Mouse (Mus musculus) stomach, embryonic 15.5 days (tissue): ENCODE measurements at regions not wholly inside any gene's neighbourhood (a gene's known extent, or its start where the extent isn't known, plus 50 kb on each side); places are given as distances from the start of the nearest gene placed in this dataset.
A peak's percentile ranks its signal among the peaks of the same experiment; 100 is the strongest.

Experiments used
- ATAC-seq: fragments of 200-750 bp; cut with Nextera tagmentation; 2 replicates; pipeline ENCODE4 v1.8.0; 2017; ENCODE audit warnings: low read depth, moderate number of reproducible peaks, moderate TSS enrichment; ENCODE audit not compliant: insufficient read depth, low FRiP score
- H3K27ac ChIP-seq: fragments of 300-500 bp; sonication (generic); 2 replicates; pipeline ENCODE4 v1.5.1; 2015; ENCODE audit warnings: mild to moderate bottlenecking, inconsistent platforms
- H3K27me3 ChIP-seq: fragments of 300-500 bp; sonication (generic); replicated peaks from 2 replicates; pipeline ENCODE4 v1.6.1; 2015; ENCODE audit warnings: inconsistent platforms
- H3K36me3 ChIP-seq: fragments of 300-500 bp; sonication (generic); 2 replicates; pipeline ENCODE4 v1.6.1; 2015; ENCODE audit warnings: inconsistent platforms
- H3K4me1 ChIP-seq: fragments of 300-500 bp; sonication (generic); 2 replicates; pipeline ENCODE4 v1.6.1; 2015; ENCODE audit warnings: inconsistent platforms
- H3K4me2 ChIP-seq: fragments of 300-500 bp; sonication (generic); 2 replicates; pipeline ENCODE4 v1.6.1; 2015; ENCODE audit warnings: mild to moderate bottlenecking, inconsistent platforms
- H3K4me3 ChIP-seq: fragments of 300-500 bp; sonication (generic); replicated peaks from 2 replicates; pipeline ENCODE4 v1.5.1; 2015; ENCODE audit warnings: inconsistent platforms
- H3K9ac ChIP-seq: fragments of 300-500 bp; sonication (generic); 2 replicates; pipeline ENCODE4 v1.6.1; 2015; ENCODE audit warnings: inconsistent platforms
- H3K9me3 ChIP-seq: fragments of 300-500 bp; sonication (generic); 2 replicates; pipeline ENCODE4 v1.6.1; 2016; ENCODE audit warnings: inconsistent platforms
- WGBS: fragments of 180-500 bp; shearing (Covaris S2); methylation state at CpG from one replicate; pipeline ENCODE4 v1.1.7; 2015; 5-methylcytosine and 5-hydroxymethylcytosine counted together

DNA sequence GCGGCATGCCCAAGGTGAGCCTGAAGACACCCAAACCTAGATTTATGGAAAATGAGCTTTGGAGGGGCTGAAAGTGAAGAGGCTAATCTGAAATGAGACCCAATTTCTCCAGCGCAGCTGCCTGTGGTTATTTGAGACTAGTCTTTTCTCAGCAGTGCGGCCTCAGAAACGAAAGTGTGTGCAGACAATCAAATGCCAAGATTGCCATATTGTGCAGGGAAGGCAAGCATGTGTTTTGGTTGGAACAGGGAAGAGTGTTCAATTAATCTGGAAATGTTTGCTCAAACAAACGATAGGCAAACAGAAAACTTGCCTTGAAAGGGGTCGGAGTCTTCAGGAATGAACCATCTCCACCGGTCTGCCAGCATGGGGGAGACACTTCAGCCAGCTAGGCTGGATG is 178.2 kb upstream of the Mast4 start:
- Histone ChIP-seq H3K27me3 (no peaks in the 10 kb centered on the region), H3K4me3 (no peak overlapping the region), H3K9me3 (no peaks in the 10 kb centered on the region), H3K27ac (no peak overlapping the region), H3K4me1 (no peaks in the 10 kb centered on the region), H3K4me2 (no peak overlapping the region), H3K9ac (no peak overlapping the region), H3K36me3 (no peaks in the 10 kb centered on the region)
- ATAC-seq: no peak
- WGBS: 72% methylated on average over 7 of the region's 7 CpGs

DNA sequence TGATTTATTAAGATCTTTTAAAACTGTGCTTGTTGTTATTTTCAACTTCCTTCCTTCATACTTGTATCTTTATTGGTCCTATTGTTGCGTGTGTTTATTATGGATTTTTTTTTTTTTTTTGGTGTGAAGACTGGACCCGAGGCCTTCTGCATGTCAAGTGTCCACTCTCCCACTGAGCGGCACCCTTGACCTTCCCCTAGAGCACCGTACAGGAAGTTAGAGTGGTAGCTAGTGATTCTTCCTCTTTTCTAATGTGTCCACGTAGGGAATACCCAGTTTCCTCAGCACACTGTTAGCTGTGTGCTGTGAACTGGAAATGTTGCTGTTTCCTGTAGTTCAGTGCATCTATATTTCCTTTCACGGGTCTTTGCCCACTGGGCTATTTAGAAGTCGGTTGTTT is 170.7 kb upstream of the Mast4 start:
- no peak for ATAC-seq

DNA sequence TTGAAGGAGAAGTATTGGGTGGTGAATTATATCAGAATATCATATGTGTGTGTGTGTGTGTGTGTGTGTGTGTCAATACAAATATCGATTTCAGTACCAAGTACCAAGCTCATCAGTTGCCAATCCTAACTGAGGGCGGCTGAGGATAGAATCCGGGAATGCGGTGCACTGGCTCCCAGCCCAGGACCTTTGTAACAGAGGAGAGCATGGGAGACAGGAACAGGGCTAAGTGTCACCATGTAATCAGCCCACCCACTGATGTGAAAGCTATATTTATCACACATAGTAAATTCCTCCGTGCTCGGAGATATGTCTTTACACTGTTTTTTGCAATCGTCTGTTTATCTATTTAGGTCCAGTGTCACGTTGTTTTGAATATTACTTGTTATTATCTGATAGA is 165.1 kb upstream of the Mast4 start:
- Histone ChIP-seq H3K9ac (no peak overlapping the region), H3K27ac (no peak overlapping the region), H3K27me3 (no peaks in the 10 kb centered on the region), H3K9me3 (no peaks in the 10 kb centered on the region), H3K4me2 (no peak overlapping the region), H3K4me1 (no peaks in the 10 kb centered on the region), H3K36me3 (no peaks in the 10 kb centered on the region), H3K4me3 (no peak overlapping the region)
- no peak for ATAC-seq
- WGBS: 70% methylated on average over 8 of the region's 8 CpGs

More for the DNA sequence above, 170.7 kb upstream of the Mast4 start:
- 75% methylated on average over 7 of the region's 7 CpGs for WGBS
- H3K4me1 ChIP-seq: no peaks in the 10 kb centered on the region
- H3K9me3 ChIP-seq: no peaks in the 10 kb centered on the region
- no peak overlapping the region for H3K9ac ChIP-seq
- H3K36me3 ChIP-seq: no peaks in the 10 kb centered on the region
- no peaks in the 10 kb centered on the region for H3K27me3 ChIP-seq
- H3K27ac ChIP-seq: no peak overlapping the region
- H3K4me2 ChIP-seq: no peak overlapping the region
- H3K4me3 ChIP-seq: no peak overlapping the region

DNA sequence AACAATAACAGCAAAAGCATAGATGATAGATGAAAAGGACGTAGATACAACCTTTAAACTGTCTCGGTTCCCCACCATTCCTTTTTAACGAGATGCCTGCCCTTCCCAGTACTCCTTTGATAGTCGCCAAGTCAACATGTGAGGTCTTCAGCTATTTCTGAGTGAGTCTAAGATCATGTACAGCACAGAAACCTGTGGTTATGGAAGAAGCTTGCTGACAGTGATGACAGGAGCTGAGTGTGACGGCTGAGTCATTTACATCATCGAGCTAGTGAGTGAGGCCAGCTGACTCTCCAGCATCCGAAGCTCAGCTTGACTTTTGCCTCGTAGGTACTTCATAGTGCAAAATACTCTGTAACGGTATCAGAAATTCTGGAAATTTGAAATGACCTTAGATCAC is 160.1 kb upstream of the Mast4 start:
- Histone ChIP-seq H3K9me3 (no peaks in the 10 kb centered on the region), H3K4me2 (no peak overlapping the region), H3K27me3 (no peaks in the 10 kb centered on the region), H3K4me3 (no peak overlapping the region), H3K36me3 (no peaks in the 10 kb centered on the region), H3K4me1 (no peaks in the 10 kb centered on the region), H3K9ac (no peak overlapping the region), H3K27ac (no peak overlapping the region)
- ATAC-seq: no peak
- 70% methylated on average over 9 of the region's 9 CpGs for WGBS

DNA sequence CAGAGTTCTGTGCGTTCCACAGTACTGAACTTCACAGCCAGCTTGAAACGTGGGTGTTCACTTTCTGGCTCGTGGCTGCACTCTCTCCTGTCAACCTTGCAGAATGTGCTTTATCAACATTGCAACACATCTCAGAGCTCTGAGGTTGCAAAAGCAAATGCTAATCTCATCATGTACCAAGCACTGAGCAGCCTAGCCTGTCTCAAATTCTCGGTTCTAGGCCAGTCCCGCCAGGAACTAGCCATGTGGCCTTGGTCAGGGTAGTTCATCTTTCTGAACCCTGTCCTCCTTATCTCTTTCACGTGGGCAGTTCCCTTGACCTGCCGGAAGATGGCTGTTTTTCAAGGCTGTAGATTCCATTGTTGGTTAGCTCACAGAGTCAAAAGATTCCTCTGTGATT is 159.3 kb upstream of the Mast4 start:
- H3K9ac ChIP-seq: no peak overlapping the region
- 41% methylated on average over 7 of the region's 7 CpGs for WGBS
- H3K9me3 ChIP-seq: no peaks in the 10 kb centered on the region
- ATAC-seq: peak; percentile 39; the same call in 1 of the 2 replicates
- no peak overlapping the region for H3K4me2 ChIP-seq
- no peaks in the 10 kb centered on the region for H3K27me3 ChIP-seq
- H3K27ac ChIP-seq: no peak overlapping the region
- no peaks in the 10 kb centered on the region for H3K36me3 ChIP-seq
- H3K4me1 ChIP-seq: no peaks in the 10 kb centered on the region
- H3K4me3 ChIP-seq: no peak overlapping the region

DNA sequence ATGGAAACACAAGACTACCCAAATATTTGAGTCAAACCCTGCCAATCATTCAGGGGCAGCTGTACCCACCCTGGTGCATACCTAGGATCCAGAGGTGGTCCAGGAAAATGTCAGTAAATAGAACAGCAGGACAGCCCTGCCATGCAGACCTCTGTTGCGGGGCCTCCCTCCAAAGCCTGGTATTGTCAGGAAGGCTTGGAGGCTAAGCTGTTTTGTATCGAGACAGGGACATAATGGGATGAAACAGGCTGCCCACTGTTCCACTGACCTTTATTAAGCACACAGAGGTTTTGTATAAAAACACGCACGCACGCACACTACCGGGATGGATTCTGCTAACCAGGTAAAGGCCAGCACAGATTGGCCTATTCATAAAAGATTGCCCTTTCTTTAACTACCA is 155.8 kb upstream of the Mast4 start:
- WGBS: 77% methylated on average over 6 of the region's 6 CpGs
- Histone ChIP-seq H3K27me3 (no peaks in the 10 kb centered on the region), H3K27ac (no peak overlapping the region), H3K4me1 (no peaks in the 10 kb centered on the region), H3K4me2 (no peak overlapping the region), H3K36me3 (no peaks in the 10 kb centered on the region), H3K4me3 (no peak overlapping the region), H3K9ac (no peak overlapping the region), H3K9me3 (no peaks in the 10 kb centered on the region)
- no peak for ATAC-seq

DNA sequence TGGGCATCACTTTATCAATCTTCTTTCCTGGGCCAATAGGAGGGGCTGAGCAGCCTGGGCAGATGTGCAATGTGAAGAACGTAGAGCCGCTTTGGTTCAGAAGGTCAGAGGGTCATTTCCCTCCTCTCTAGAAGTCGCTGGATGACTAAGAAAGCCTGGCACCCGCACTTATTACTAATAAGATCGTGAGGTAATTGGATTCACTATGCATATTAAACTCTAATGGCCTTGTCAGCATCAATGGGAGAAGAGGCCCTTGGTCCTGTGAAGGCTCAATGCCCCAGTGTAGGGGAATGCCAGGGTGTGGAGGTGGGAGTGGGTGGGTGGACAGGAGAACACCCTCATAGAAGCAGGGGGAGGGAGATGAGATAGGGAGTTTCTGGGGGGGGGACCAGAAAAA is 149.8 kb upstream of the Mast4 start:
- no peak overlapping the region for H3K9ac ChIP-seq
- WGBS: 50% methylated on average over 5 of the region's 5 CpGs
- H3K4me2 ChIP-seq: no peak overlapping the region
- no peak overlapping the region for H3K27ac ChIP-seq
- no peak overlapping the region for H3K4me3 ChIP-seq
- H3K36me3 ChIP-seq: no peaks in the 10 kb centered on the region
- H3K9me3 ChIP-seq: no peaks in the 10 kb centered on the region
- ATAC-seq: no peak
- H3K27me3 ChIP-seq: no peaks in the 10 kb centered on the region
- no peaks in the 10 kb centered on the region for H3K4me1 ChIP-seq

DNA sequence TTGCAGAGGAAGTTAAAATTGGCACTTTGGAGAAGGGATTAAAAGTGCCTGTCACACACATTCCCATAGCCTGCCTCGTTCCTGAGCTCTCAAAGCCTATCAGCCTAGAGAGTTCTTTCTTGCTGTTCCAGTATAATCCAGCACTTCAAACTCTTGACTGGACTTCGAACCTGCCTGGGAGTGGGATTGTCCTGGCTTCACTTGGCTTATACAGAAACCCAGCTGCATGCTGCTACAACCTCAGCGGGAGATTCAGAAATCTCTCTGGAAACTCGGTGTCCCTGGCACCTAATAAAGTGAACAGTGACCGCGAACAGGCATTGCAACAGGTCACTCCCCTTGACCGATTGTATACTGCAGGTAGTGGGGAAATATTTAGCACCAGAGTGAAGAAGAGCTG is 149.1 kb upstream of the Mast4 start:
- H3K27me3 ChIP-seq: no peaks in the 10 kb centered on the region
- H3K9ac ChIP-seq: no peak overlapping the region
- no peak overlapping the region for H3K27ac ChIP-seq
- H3K4me2 ChIP-seq: no peak overlapping the region
- no peaks in the 10 kb centered on the region for H3K36me3 ChIP-seq
- no peaks in the 10 kb centered on the region for H3K9me3 ChIP-seq
- H3K4me3 ChIP-seq: no peak overlapping the region
- H3K4me1 ChIP-seq: no peaks in the 10 kb centered on the region
- WGBS: 76% methylated on average over 7 of the region's 7 CpGs
- ATAC-seq: no peak

DNA sequence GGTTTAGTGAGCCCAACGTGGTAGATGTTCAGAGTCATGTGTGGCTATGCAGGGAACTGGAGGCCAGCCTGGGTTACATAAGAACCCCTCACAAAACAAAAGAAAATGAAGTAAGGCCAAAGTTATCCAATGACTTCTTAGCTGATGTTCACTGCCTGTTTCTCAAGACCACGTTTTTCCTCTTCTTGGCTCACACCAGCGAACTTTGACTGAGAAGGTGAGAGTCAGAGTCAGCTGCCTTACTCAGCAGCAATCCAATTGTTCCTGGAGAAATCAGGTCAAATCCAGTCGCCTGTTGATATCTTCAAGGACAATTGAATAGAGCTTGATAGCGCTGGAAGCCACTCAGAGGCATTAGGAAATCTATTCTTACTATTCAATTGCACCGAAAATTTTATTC is 142.0 kb upstream of the Mast4 start:
- no peaks in the 10 kb centered on the region for H3K9me3 ChIP-seq
- H3K9ac ChIP-seq: no peak overlapping the region
- WGBS: 87% methylated on average over 6 of the region's 6 CpGs

DNA sequence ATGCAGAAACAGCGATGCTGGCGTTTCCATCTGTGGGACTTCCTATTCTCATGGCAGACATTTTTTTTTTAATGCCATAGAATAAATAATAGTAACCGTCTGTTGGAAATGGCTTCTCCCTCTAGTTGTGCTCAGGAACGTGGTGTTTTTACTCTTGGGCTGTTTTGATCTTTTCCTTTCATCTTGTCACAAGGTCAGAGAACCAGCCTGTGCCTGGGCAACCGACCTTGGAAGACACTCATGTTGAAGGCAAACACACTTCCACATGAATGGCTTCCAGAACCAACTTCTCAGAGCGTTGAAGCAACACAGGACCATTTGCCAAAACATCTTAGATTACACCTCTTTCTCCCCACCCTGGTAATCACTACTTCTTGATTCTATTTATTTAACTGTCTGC is 137.9 kb upstream of the Mast4 start:
- H3K27ac ChIP-seq: no peak overlapping the region
- H3K4me3 ChIP-seq: no peak overlapping the region
- H3K36me3 ChIP-seq: no peaks in the 10 kb centered on the region
- H3K9me3 ChIP-seq: no peaks in the 10 kb centered on the region
- no peaks in the 10 kb centered on the region; the same call in 1 of the 2 replicates for H3K27me3 ChIP-seq
- no peak for ATAC-seq
- no peak overlapping the region for H3K4me2 ChIP-seq
- 59% methylated on average over 6 of the region's 6 CpGs for WGBS
- H3K9ac ChIP-seq: no peak overlapping the region
- no peaks in the 10 kb centered on the region for H3K4me1 ChIP-seq

More for the DNA sequence above, 142.0 kb upstream of the Mast4 start:
- H3K27me3 ChIP-seq: no peaks in the 10 kb centered on the region; the same call in 1 of the 2 replicates
- H3K4me1 ChIP-seq: no peaks in the 10 kb centered on the region
- no peak overlapping the region for H3K4me2 ChIP-seq
- H3K27ac ChIP-seq: no peak overlapping the region
- H3K36me3 ChIP-seq: no peaks in the 10 kb centered on the region
- no peak overlapping the region for H3K4me3 ChIP-seq
- ATAC-seq: no peak

DNA sequence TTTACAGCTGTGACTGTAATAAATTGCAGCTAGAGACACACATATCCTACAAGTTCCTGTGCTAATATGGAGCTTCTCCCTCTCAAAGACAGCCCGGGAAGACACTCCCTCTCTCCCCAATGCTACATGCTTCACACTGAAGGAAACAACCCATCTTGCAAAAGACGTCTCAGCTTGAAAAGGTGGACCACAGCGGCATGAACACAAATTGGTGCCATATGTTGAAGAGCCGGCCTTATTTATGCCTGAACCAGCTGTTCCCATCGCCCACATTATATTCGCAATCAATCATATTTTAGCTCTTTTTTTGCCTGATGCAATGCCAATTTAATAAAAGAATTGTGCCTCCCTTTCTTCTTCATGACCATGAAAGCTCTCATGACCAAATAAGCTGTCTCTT is 135.8 kb upstream of the Mast4 start:
- no peak overlapping the region for H3K9ac ChIP-seq
- no peak overlapping the region for H3K27ac ChIP-seq
- no peaks in the 10 kb centered on the region; the same call in 1 of the 2 replicates for H3K27me3 ChIP-seq
- H3K4me2 ChIP-seq: no peak overlapping the region
- no peaks in the 10 kb centered on the region for H3K4me1 ChIP-seq
- no peak overlapping the region for H3K4me3 ChIP-seq
- H3K9me3 ChIP-seq: no peaks in the 10 kb centered on the region
- WGBS: 55% methylated on average over 6 of the region's 6 CpGs
- no peaks in the 10 kb centered on the region for H3K36me3 ChIP-seq
- no peak for ATAC-seq

DNA sequence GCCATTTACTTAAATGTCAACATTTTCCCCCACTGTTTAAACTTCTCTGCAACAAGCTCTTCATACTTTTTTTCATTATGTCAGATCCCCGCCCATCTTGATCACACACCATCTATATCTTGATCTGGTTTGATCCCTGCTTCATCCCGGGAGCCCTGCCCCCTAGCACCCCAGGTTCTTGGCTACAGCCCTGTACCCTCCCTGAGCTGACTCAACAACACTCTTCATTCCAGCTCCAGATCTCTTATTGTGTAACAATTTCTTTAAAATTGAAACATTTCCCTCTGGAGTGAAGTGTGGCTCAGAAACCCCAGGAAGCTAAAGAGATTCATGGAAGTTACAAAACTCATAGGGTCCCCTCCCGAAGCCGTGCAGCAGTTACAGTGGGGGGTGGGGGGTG is 126.2 kb upstream of the Mast4 start:
- no peak overlapping the region for H3K4me2 ChIP-seq
- ATAC-seq: no peak
- H3K27me3 ChIP-seq: no peaks in the 10 kb centered on the region
- H3K9ac ChIP-seq: no peak overlapping the region
- no peak overlapping the region for H3K27ac ChIP-seq
- H3K9me3 ChIP-seq: no peaks in the 10 kb centered on the region
- WGBS: 77% methylated on average over 4 of the region's 4 CpGs
- no peak overlapping the region for H3K4me3 ChIP-seq
- no peaks in the 10 kb centered on the region for H3K4me1 ChIP-seq
- H3K36me3 ChIP-seq: no peaks in the 10 kb centered on the region

DNA sequence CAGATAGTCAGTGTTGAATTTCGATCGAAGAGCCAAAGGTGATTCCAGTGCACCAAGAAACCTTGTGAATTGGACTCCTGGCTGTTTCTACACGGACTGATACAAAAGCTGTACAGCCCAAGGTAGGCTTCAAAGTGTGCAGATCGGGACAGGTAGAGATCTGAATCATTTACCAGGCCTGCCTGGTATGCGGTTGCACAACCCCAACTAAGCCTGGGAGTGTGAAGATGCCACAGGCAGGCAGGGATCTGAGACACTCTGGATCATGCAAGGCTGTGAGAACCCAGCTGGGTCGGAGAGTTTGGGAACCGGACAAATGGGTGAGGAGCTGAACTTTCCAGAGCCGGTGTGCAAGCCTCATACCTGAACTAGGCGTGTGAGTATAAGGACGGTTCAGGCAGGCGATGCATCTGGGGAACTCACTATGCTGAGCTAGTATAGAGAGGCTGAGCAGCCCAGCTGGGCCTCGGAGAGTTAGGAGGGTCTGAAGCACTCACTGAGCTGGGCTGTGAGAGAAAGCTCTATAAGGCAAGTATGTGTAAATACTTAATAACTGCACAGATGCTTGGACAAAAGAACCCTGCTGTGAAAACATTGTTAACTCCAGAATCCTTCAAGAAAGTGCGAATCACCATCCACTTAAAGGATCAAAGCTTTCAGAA is 125.3 kb upstream of the Mast4 start:
- Histone ChIP-seq H3K27ac (no peak overlapping the region), H3K36me3 (no peaks in the 10 kb centered on the region), H3K4me1 (no peaks in the 10 kb centered on the region), H3K4me2 (no peak overlapping the region), H3K27me3 (no peaks in the 10 kb centered on the region), H3K9ac (no peak overlapping the region), H3K9me3 (no peaks in the 10 kb centered on the region), H3K4me3 (no peak overlapping the region)
- no peak for ATAC-seq
- 80% methylated on average over 13 of the region's 13 CpGs for WGBS
